Mouse (Mus musculus) gastrocnemius, adult 2 months (tissue): Measurements from ENCODE around the gene Slc19a1. TPM values are rescaled to one million over a fixed set of nuclear protein-coding genes. Genes with fewer than 3 reads are reported as not detected.
A peak's percentile ranks its signal among the peaks of the same experiment; 100 is the strongest.

Experiments
- DNase-seq: peaks from one replicate; pipeline ENCODE4 v3.0.0; 2022
- H3K27ac ChIP-seq: fragments of 200-600 bp; 2 replicates; pipeline ENCODE4 v1.8.1; 2022; ENCODE audit warnings: mild to moderate bottlenecking
- H3K4me3 ChIP-seq: fragments of 200-600 bp; 2 replicates; pipeline ENCODE4 v1.8.1; 2022; ENCODE audit warnings: mild to moderate bottlenecking, moderate library complexity
- CTCF ChIP-seq: fragments of 200-600 bp; IDR thresholded peaks from 2 replicates; pipeline ENCODE4 v1.8.1; 2022; ENCODE audit warnings: antibody characterized with exemption, mild to moderate bottlenecking, moderate library complexity
- intact Hi-C: fragments of 180-260 bp; cut with DNase I; formaldehyde crosslinking; loops from one replicate; pipeline ENCODE4 v1.15.1; 2025
- long read RNA-seq, 2 experiments: library from polyadenylated mRNA; stranded (forward); transcript quantifications; one replicate each; pipeline ENCODE4 v2.0.0; 2021
- total RNA-seq, 2 experiments: library from RNA; stranded (reverse); gene quantifications; 2 replicates each; pipeline ENCODE4 v1.2.3; 2021

Gene Slc19a1
- 1 to 10 TPM; 5.6 to 6.3 TPM for total RNA-seq
- long read RNA-seq, experiment 1, transcript Slc19a1-201 (6 exons, 2,347 nt), result major isoform, 7 of 14 reads
- long read RNA-seq, experiment 1, partial matches to known transcripts, result 2 of 14 reads
- long read RNA-seq, experiment 1, other reads (novel, unspliced or antisense), result 5 of 14 reads
- long read RNA-seq, experiment 2, transcript Slc19a1-201 (6 exons, 2,347 nt), result major isoform, 10 of 12 reads
- long read RNA-seq, experiment 2, partial matches to known transcripts, result 1 of 12 reads
- long read RNA-seq, experiment 2, other reads (novel, unspliced or antisense), result 1 of 12 reads

DNA sequence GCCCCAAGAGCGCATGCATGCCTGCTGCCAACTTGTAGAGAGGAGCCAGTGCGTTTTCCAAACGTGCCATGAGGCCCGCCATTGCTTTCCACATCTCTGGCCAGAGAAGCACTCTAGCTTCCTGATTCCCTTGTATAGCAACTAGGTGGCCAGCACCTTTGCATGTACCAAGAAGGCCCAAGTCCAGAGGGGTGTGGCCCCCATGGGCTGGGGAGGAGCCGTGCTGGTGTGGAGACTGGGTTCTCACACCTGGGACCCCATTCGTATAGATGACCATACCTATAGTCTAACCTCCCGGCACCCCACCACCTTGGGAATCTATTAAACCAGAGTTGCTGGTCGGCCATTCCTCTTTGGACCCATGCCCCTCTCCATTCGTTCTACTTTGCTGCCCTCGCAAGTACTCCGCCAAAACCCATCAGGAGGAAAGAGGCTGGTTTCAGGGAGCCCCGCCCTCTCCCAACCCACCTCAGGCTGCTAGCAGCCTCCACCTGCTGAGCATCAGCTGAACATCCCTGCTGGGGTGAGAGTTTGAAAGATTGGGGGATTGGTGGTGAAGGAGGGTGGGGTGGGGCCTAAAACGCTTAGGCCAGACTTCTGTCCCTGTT, at the start of gene Slc19a1:
Gene Slc19a1, plus strand, starts transcription at position 474 of the 608 bp plus-strand sequence.
- TF ChIP-seq CTCF, result no peak
- Histone ChIP-seq H3K27ac (peak within 1 kb of the TSS; percentile 84), H3K4me3 (peak within 1 kb of the TSS; percentile 85)
- intact Hi-C loops, result loop anchor here (5.0 kb wide), 1 partner anchor 70 kb away; the partner anchor contains the start of gene Pcbp3
- no peak for DNase-seq

DNA sequence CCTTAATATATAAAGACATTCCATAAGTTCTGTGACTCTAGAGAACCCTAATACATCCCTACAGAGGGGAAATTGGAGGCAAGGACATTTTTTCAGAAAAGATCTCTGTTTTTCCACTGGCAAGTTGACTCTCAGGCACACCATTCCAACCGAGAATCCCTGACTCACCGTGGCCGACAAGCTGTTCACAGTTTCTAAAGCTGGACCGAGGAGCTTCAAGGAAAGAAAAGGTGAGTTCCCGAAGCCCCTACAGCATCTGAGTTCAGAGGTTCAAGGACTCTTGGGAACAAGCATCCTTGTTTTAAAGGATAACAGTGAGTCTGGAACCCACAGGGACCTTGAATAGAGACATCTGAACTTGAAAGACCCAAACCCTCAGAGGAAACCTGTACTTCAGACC, 43.5 kb upstream of the Slc19a1 start:
- no peak overlapping the region for H3K4me3 ChIP-seq
- intact Hi-C loops, result no loop called here
- no peak for TF ChIP-seq CTCF
- no peak overlapping the region for H3K27ac ChIP-seq
- no peak for DNase-seq

DNA sequence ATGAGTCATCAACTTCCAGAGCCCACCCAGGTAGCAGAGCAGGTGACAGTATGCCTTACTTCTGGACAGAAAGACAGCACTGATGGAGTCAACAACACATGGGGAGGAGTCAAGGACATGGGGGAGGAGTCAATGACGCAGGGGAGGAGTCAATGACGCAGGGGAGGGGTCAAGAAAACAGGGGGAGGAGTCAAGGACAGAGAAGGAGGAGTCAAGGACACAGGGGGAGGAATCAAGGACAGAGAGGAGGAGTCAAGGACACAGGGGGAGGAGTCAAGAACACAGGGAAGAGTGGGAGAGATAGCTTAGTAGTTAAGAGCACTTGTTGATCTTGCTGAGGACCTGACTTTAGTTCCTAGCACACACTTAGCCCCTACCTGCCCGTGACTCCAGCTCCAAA, 39.6 kb upstream of the Slc19a1 start:
- no peak for TF ChIP-seq CTCF
- Histone ChIP-seq H3K4me3 (no peak overlapping the region), H3K27ac (no peak overlapping the region)
- no peak for DNase-seq
- intact Hi-C loops, result no loop called here

DNA sequence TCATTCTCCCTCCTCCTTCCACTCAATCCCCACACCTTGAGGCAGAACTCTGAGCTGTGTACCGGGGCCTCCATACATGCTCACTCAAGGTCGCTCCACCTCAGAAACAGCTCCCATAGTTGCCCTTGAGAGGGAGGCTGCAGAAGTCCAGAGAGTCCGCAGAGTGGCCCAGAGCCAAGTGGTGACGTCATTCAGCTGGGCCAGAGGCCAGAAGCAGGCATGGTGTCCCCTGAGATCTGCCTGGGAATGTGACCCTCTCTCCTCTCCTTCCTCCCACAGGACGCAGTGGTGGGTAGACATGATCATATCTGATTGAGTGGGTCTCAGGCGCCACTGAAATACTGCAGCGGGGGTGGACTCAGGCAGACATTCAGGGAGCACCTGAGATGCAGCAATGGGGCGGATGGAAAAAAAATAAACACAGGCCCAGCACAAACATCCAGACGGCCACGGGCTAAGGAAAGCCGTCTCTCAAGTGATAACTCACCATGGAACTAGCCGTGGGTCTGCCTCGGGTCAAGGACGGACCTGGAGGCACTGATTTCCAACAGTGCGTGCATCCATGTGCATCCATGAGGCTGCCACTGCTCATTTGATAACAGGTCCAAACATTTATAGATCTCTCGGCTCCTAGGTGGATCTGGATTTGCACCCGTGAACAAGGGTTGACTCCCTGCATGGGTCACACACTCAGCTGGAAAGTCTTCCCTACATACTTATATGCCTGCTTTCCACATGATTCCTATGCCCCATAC, 34.1 kb upstream of the Slc19a1 start:
- Histone ChIP-seq H3K4me3 (no peak overlapping the region), H3K27ac (no peak overlapping the region)
- peak; percentile 51 for DNase-seq
- intact Hi-C loops, result no loop called here
- no peak for TF ChIP-seq CTCF

DNA sequence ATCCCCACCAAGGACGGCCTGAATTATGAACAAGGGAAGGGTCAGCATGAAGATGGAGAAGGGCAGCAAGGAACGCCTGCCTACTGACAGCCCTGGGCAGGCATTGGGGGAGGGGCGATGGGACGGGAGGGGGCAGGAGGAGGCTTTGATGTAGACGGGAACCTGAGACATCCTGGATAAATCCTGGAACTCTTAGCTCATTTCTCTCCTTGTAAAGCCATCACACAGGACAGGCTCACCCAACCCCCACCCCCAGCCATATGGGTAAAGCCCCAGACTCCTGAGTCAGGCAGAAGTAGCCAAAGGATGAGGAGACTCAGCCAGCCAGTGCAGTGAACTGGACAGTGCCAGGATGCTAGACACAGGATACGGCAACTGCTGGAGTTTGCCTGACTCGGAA, 27.1 kb upstream of the Slc19a1 start:
- H3K4me3 ChIP-seq, result no peak overlapping the region
- no peak for TF ChIP-seq CTCF
- intact Hi-C loops, result no loop called here
- DNase-seq, result no peak
- no peak overlapping the region for H3K27ac ChIP-seq

DNA sequence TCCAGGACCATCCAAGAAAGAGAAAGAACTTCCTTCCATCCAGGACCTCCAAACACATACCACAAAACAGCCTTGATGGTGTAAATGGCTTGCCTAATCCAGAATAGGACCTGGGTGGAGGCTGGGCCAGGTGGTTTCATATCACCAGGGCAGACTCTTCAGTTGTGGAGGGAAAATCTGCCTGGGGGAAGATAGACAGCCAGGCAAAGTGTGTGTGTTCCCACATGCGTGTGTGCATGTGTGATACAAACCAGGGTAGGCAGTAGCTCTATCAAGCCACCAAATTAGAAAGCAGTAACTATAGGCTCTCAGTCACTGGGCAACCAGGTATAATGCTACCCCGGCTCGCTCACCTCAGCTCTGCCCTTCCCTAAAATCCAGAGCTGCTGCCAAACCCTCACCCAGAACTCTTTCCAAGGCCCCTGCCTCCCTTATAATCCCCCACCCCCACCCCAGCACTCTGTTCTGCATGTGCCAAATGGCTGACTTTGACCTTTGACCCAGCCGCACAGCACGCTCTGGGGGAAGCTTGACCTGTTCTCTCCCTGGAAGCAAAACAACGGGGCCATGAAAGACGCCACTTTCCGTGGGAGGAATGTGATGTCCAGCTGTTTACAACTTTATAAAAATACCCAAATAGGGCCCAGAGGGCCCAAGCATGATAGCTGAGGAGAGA, 24.5 kb upstream of the Slc19a1 start:
- DNase-seq, result no peak
- no peak overlapping the region for H3K4me3 ChIP-seq
- intact Hi-C loops, result no loop called here
- no peak overlapping the region for H3K27ac ChIP-seq
- no peak for TF ChIP-seq CTCF

DNA sequence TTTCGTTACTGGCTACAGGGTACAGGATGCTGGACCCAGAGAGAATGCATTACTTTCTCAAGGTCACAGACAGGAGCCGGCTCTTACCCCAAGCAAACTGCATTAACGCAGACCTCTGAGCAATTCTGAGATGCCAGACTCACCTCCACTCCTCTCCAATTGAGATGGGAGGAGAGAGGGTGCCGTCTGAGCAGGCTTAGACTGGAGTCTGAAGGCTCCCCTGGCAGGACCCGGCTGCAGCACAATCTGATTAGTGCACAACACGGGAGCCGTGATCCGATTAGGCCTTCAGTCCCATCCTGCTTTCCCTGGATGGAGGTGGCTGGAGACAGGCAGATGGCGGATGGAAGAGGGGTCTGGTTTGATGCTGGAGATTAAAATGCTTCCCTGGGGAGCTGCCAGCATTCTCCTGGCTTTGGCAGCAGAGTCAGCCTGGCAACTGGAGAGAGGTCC, 23.9 kb upstream of the Slc19a1 start:
- peak overlapping the region; percentile 35; the same call in 1 of the 2 replicates for H3K27ac ChIP-seq
- no peak for TF ChIP-seq CTCF
- intact Hi-C loops, result no loop called here
- H3K4me3 ChIP-seq, result no peak overlapping the region
- DNase-seq, result no peak

DNA sequence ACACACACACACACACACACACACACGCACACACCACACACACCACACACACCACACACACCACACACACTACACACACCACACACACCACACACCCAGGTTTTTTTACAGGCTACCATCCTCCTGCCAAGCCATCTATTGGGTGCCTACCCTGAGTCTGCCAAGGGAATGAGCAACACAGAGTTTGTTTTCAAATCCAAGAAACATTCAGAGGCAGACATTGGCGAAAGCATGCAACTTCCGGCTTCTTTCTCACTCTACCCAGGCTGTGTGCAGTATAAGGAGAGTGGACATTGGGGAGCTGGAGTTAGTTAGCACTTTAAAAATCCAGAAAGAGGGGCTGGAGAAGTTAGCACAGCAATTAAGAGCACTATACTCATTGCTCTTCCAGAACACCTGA, 23.3 kb upstream of the Slc19a1 start:
- TF ChIP-seq CTCF, result no peak
- intact Hi-C loops, result no loop called here
- no peak overlapping the region for H3K27ac ChIP-seq
- H3K4me3 ChIP-seq, result no peak overlapping the region
- no peak for DNase-seq

DNA sequence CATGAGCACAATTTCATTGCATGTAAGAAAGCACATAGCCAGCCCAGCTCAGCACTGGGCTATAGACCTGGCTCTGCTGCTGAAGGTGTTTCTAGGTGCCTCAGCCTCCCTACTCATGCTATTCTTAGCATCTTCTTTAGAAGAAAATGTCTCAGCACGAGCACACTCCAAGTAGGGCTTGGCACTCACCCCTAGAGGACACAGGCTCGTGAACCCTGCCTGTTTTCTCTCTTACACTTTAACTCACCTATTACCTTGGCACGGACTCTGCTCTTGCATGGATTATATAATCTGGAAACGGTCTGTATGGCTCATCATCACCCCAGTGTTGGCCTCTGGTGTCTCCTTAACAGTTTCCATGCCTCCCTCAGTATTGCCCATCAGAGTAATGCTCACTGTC, 20.4 kb upstream of the Slc19a1 start:
- intact Hi-C loops, result no loop called here
- DNase-seq, result no peak
- Histone ChIP-seq H3K4me3 (no peak overlapping the region), H3K27ac (no peak overlapping the region)
- no peak for TF ChIP-seq CTCF

DNA sequence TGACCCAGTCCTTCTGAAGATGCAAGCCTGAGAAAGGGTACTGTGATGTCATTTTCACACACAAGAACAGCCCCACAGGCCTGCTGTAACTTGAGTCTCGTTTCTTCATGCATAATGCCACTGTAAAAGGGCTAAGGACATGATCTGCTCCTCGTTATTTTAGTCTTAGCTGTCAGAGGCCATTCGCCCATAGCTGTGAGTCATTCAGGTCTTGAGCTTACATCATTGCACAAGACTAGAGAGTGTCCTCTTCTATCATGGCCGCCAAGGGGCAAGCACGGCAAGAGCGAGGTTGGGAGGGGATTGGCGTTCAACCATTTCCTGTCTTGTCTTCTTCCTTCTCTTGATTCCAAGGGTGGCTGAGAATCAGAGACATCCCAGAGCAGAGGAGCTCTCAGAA, 16.0 kb upstream of the Slc19a1 start:
- no peak overlapping the region for H3K27ac ChIP-seq
- H3K4me3 ChIP-seq, result no peak overlapping the region
- intact Hi-C loops, result no loop called here
- no peak for DNase-seq
- no peak for TF ChIP-seq CTCF

DNA sequence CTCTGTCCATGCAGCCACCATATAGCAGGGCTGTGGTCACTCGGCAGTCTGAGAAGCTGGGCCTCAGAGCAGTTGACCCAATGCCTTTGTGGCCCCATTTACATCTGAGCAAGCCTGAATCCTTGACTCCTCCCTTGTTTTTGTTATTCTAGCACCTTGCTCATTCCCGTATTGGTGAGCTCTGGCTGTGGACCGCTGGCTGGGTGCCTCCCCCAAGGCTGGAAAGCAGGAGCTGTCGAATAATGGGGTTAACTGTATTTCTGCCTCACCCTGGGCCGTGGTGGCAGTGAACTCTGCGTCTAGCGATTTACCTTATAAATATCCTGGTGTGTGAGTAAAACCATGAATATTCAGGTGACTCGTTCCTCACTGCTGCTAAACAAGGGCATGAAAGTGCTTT, 15.5 kb upstream of the Slc19a1 start:
- DNase-seq, result no peak
- intact Hi-C loops, result no loop called here
- Histone ChIP-seq H3K27ac (no peak overlapping the region), H3K4me3 (no peak overlapping the region)
- no peak for TF ChIP-seq CTCF

DNA sequence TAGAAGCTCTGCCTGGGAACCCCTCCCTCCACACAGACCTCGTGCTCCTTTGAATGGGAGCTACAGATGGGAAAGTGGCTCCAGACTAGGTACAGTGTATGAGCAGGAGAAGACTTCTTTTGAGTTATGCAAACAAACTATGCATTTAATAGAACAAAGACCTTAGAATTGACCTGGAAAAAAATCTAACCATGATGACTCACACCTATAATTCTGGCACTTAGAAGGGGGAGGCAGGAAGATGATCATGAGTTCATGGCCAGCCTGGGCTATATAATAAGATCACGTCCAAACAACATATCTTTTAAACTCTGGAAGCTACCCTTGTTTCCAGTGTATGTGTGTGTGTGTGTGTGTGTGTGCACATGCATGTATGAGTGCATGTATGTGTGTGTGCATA, 15.0 kb upstream of the Slc19a1 start:
- H3K27ac ChIP-seq, result no peak overlapping the region
- H3K4me3 ChIP-seq, result no peak overlapping the region
- intact Hi-C loops, result no loop called here
- DNase-seq, result no peak
- no peak for TF ChIP-seq CTCF

DNA sequence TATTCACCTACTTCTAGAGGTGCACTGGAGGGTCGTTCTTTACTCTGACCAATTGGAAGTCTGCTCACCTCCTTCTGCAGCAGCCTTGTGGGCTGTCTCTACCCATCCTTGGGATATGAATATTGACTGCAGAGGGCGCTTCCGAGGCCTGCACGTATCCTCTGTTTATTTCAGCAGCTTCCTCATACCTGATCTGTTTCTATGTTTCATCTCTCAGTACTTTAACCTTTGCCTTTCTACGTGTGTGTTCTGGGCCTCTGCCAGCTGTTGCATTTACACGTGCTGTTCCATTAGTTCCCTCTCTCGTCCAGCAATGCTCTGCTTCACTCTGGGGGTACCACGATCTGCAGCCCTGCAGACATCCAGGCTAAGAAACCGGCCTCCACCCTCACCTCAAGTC, 14.4 kb upstream of the Slc19a1 start:
- intact Hi-C loops, result no loop called here
- no peak for DNase-seq

More for the DNA sequence above, 14.4 kb upstream of the Slc19a1 start:
- no peak for TF ChIP-seq CTCF
- no peak overlapping the region for H3K27ac ChIP-seq
- H3K4me3 ChIP-seq, result no peak overlapping the region
